Mouse (Mus musculus) cerebral cortex, adult 2 months (tissue): Measurements from ENCODE around the gene Adnp.

ENCODE experiments used
- WGBS: fragments of 180-500 bp; shearing (Covaris S2); methylation state at CpG from one replicate; pipeline ENCODE4 v1.1.7; 2018; 5-methylcytosine and 5-hydroxymethylcytosine counted together

Adnp gene

DNA sequence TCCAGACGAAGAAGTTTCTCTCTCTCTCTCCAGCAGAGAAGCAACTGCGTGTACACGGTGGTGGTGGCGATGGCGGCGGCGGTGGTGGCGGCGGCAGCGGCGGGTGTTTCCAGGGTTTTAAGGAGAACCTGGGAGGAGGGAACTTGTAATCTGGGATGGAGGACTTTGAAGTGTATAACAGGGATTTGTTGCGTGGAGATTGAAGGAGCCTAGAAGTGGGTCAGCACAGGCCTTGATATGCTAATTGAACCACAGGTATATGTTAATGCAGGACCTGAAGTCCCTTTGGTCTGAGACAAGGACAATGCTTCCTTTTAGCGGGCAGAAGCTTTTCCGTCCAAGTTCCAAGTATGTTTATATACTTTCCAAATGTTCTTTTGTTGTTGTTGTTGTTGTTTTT is 50.6 kb downstream of the Adnp start:
- WGBS, result 64% methylated on average over 14 of the region's 14 CpGs

DNA sequence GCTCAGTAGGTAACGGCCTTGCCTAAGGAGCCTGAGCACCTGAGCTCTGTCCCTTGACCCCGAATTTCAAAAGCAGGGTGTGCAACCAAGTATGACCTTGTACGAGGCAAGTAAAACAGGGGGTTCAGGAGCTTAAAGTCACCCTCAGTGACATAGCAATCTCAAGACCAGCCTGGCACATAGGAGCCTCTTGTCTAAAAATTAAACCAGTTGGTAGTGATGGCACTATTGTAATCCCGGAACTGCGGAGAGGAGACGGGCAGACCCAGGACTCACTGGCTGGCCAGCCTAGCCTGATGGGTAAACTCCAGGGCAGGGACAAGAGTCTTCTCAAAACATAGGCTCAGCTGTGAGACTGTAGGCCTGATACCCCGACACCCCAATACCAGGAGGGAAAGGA is 51.2 kb downstream of the Adnp start:
- 95% methylated on average over 7 of the region's 7 CpGs for WGBS

- 36% methylated on average over 14 of the region's 14 CpGs for WGBS
Measured at GRCm38 (mm10) chr2:168154090-168154881, 52.6 kb downstream of the Adnp start.

DNA sequence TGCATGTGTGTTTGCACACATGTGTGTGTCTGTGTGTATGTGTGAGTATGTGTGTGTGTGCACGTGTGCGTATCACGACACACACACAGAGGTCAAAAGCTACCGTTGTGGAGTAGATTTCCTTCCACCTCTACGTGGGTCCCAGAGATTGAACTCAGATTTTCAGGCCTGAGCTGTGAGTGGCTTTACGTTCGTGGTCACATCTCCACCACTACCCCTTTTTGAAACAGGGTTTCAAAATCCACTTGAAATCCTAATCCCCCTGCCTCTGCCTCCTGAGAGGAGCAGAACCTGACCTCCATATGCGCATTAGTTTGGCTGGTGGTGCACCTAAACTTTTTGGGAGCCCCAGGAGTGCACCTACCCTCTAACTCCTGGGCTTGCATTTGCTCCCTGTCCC is 57.7 kb downstream of the Adnp start:
- 96% methylated on average over 8 of the region's 8 CpGs for WGBS

- WGBS, result 79% methylated on average over 22 of the region's 22 CpGs
Measured at GRCm38 (mm10) chr2:168147722-168148432, 59.0 kb downstream of the Adnp start.

GRCm38 (mm10) chr2:168145437-168145836 is 61.5 kb downstream of the Adnp start:
- 78% methylated on average over 2 of the region's 2 CpGs for WGBS

DNA sequence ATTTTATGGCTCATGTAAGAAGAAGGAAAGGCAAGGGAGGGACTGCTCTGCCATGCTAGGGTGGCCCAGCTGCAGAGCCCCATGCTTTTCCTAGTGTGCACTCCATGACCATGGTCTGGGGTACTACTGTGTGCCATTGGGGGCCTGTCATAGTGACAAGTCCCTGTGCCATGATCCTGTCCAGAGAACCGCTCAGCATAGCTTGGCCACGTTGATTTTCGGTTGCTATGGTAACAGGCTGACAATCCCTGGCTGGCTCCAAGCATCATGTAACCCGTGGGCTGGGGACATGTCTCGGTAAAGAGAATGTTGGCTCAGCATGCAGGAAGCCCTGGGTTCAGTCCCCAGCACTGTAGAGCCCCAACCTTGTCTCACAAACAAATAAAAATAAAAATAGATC is 63.1 kb downstream of the Adnp start:
- 43% methylated on average over 5 of the region's 5 CpGs for WGBS

DNA sequence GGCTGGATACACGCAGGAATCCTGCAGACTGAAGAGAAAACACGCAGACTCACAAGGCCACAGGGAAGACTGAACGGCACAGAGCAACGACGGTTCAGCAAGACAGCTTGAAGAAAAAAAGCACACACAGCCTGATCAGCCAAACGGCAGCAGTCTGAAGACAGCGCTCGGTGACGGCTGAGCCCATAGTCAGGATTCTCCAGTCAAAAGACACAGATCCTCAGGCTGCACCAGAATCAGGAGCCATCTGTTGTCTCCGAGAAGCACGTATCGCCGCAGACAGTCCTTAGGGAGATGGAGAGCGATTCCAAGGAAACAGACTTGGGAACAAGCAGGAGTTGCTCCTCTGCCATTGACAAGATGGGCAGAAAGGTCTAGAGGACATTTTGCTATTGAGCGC is 69.8 kb downstream of the Adnp start:
- 41% methylated on average over 15 of the region's 15 CpGs for WGBS
